Mouse (Mus musculus): Measurements from ENCODE around the gene Ubash3b. TPM values are rescaled to one million over a fixed set of nuclear protein-coding genes. Genes with fewer than 3 reads are reported as not detected.
A peak's percentile ranks its signal among the peaks of the same experiment; 100 is the strongest.

Ubash3b gene
- polyA plus RNA-seq, 1 experiment from 2014 or later = 8.5 TPM

- H3K9ac ChIP-seq = no peak overlapping the region
- no peaks in the 10 kb centered on the region for H3K36me3 ChIP-seq
- no peak overlapping the region for H3K4me2 ChIP-seq
- no peak overlapping the region for H3K4me3 ChIP-seq
- no peaks in the 10 kb centered on the region for H3K9me3 ChIP-seq
- no peak for ATAC-seq (ENCODE audit: extremely low read depth, insufficient number of reproducible peaks, low FRiP score, low TSS enrichment)
- no peaks in the 10 kb centered on the region for H3K27me3 ChIP-seq (replicated peaks)
- peaks cover 56% of the 10 kb centered on the region for H3K4me1 ChIP-seq
- 28% methylated on average over 2 of the region's 2 CpGs for WGBS
- H3K27ac ChIP-seq (replicated peaks) = no peak overlapping the region
Measured at GRCm38 (mm10) chr9:41149896-41150295, 11.6 kb downstream of the Ubash3b start.

DNA sequence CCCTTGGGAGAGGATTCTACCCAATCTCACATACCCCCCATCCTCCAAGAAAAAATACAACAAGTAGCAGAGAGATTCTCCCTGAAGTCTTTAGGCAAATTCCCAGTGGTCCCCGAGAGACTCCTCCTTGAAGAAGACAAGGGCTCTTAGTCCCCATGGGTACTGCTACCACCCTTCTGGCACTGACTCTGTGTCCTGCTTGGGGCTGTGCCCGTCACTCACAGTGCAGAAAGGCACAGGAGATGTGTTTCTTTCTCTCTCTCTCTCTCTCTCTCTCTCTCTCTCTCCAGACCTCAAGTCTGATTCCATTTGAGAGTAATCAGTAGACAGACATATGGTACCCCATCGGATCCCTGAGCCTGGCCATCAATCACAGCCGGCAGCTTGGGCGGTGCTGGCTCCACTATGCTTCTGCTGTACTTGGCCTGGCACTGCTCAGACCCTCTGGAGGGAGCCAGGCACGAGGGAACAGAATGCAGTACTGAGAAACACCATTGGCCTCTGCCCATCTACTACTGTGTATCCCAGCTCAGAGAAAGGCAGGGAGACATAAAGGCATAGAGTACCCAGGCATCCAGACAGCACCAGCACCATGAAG is 12.3 kb downstream of the Ubash3b start:
- WGBS = 71% methylated on average over 6 of the region's 6 CpGs
- ATAC-seq (ENCODE audit: extremely low read depth, insufficient number of reproducible peaks, low FRiP score, low TSS enrichment) = no peak
- peaks cover 55% of the 10 kb centered on the region for H3K4me1 ChIP-seq

DNA sequence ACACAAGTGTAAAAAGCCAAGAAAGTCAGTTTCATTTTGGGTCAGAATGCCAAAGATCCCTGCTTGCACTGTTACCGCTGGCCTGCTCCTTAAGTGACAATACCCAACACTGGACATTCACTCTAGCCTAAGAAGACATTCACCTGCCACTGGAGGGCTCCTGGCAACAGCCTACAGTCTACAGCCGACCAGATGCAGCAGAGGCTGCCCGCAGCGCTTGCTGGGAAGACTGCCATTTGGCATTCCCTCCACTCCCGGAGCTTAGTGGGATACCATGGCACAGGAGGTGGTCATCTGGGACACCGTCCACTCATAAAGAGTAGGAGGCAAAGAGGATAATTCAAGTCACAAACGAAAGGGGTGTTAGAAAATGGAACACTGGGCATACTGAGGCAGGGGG is 12.9 kb downstream of the Ubash3b start:
- WGBS = 82% methylated on average over 7 of the region's 7 CpGs
- Histone ChIP-seq H3K27me3 (replicated peaks) (no peaks in the 10 kb centered on the region), H3K36me3 (no peaks in the 10 kb centered on the region), H3K4me1 (peaks cover 49% of the 10 kb centered on the region), H3K4me3 (no peak overlapping the region), H3K9ac (no peak overlapping the region), H3K9me3 (no peaks in the 10 kb centered on the region), H3K27ac (replicated peaks) (no peak overlapping the region), H3K4me2 (no peak overlapping the region)
- no peak for ATAC-seq (ENCODE audit: extremely low read depth, insufficient number of reproducible peaks, low FRiP score, low TSS enrichment)

More for the DNA sequence above, 12.3 kb downstream of the Ubash3b start:
- no peak overlapping the region for H3K4me3 ChIP-seq
- no peaks in the 10 kb centered on the region for H3K27me3 ChIP-seq (replicated peaks)
- H3K9ac ChIP-seq = no peak overlapping the region
- no peak overlapping the region for H3K4me2 ChIP-seq
- no peaks in the 10 kb centered on the region for H3K36me3 ChIP-seq
- no peak overlapping the region for H3K27ac ChIP-seq (replicated peaks)
- H3K9me3 ChIP-seq = no peaks in the 10 kb centered on the region

- H3K4me3 ChIP-seq = no peak overlapping the region
- no peak overlapping the region for H3K9ac ChIP-seq
- WGBS = 57% methylated on average over 13 of the region's 13 CpGs
- H3K9me3 ChIP-seq = no peaks in the 10 kb centered on the region
- H3K4me1 ChIP-seq = peaks cover 36% of the 10 kb centered on the region
- no peaks in the 10 kb centered on the region for H3K27me3 ChIP-seq (replicated peaks)
- no peaks in the 10 kb centered on the region for H3K36me3 ChIP-seq
- no peak for ATAC-seq (ENCODE audit: extremely low read depth, insufficient number of reproducible peaks, low FRiP score, low TSS enrichment)
- H3K4me2 ChIP-seq = peak overlapping the region; percentile 26; the same call in 1 of the 2 replicates
- H3K27ac ChIP-seq (replicated peaks) = no peak overlapping the region
Measured at GRCm38 (mm10) chr9:41147203-41147842, 14.2 kb downstream of the Ubash3b start.

- H3K36me3 ChIP-seq = no peaks in the 10 kb centered on the region
- no peak overlapping the region for H3K27ac ChIP-seq (replicated peaks)
- H3K4me2 ChIP-seq = no peak overlapping the region
- no peak overlapping the region for H3K9ac ChIP-seq
- H3K4me1 ChIP-seq = peaks cover 22% of the 10 kb centered on the region
- H3K4me3 ChIP-seq = no peak overlapping the region
- 81% methylated on average over 15 of the region's 15 CpGs for WGBS
- H3K27me3 ChIP-seq (replicated peaks) = no peaks in the 10 kb centered on the region
- H3K9me3 ChIP-seq = no peaks in the 10 kb centered on the region
- ATAC-seq (ENCODE audit: extremely low read depth, insufficient number of reproducible peaks, low FRiP score, low TSS enrichment) = no peak
Measured at GRCm38 (mm10) chr9:41143825-41144224, 17.7 kb downstream of the Ubash3b start.

GRCm38 (mm10) chr9:41143115-41143514 is 18.4 kb downstream of the Ubash3b start:
- H3K4me1 ChIP-seq = peaks cover 29% of the 10 kb centered on the region
- H3K36me3 ChIP-seq = no peaks in the 10 kb centered on the region
- no peak overlapping the region for H3K27ac ChIP-seq (replicated peaks)
- no peaks in the 10 kb centered on the region for H3K27me3 ChIP-seq (replicated peaks)
- no peak overlapping the region for H3K4me2 ChIP-seq
- H3K4me3 ChIP-seq = no peak overlapping the region
- H3K9me3 ChIP-seq = no peaks in the 10 kb centered on the region
- WGBS = 60% methylated on average over 3 of the region's 3 CpGs
- H3K9ac ChIP-seq = no peak overlapping the region
- ATAC-seq (ENCODE audit: extremely low read depth, insufficient number of reproducible peaks, low FRiP score, low TSS enrichment) = no peak

- Histone ChIP-seq H3K9me3 (no peaks in the 10 kb centered on the region), H3K36me3 (no peaks in the 10 kb centered on the region), H3K9ac (no peak overlapping the region), H3K27ac (replicated peaks) (no peak overlapping the region), H3K4me2 (no peak overlapping the region), H3K4me3 (no peak overlapping the region), H3K4me1 (peaks cover 38% of the 10 kb centered on the region), H3K27me3 (replicated peaks) (no peaks in the 10 kb centered on the region)
- ATAC-seq (ENCODE audit: extremely low read depth, insufficient number of reproducible peaks, low FRiP score, low TSS enrichment) = no peak
- WGBS = 86% methylated on average over 2 of the region's 2 CpGs
Measured at GRCm38 (mm10) chr9:41141026-41141425, 20.5 kb downstream of the Ubash3b start.

DNA sequence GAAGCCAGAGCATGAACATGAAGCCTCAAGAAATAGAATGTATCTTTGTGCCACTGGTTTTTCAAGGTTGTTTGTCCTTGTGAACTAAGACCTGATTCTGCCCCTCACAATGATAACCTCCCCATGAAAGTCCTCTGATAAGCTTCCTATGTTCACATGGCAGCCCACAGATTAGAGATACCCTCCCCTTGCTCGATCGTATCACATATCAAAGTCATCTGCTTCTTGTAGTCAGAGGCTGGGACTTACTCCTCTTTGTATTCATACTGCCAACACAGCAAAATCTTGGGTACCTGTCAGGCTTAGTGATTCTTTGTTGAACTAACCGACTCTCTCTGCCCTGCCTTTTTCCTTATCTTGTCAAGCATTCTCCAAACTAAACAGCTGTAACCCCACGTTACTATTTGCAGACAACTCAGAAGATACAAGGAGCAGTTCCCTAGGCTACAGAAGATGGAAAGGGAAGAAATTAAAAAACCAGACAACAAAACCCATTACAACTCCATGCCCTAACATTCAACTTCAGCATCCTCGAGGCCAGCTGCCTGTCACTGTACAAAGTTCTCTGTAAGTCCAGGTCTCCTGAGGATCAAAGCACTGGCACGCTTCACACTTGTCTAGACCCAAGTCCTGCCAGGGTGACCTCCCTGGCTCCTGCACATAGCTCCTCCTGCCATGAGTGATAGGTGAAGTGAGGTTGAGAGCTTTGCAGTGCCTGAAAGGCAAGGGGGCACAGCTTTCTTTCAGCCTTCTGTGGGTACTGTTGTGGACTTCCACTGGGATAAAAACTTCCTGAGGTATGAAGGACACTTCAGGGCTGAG is 22.3 kb downstream of the Ubash3b start:
- Histone ChIP-seq H3K36me3 (no peaks in the 10 kb centered on the region), H3K9ac (no peak overlapping the region; the same call in 1 of the 2 replicates), H3K4me1 (peaks cover 38% of the 10 kb centered on the region), H3K27ac (replicated peaks) (0 out of 2 replicates have a peak overlapping the region, but pooled peaks have one; percentile 2), H3K9me3 (no peaks in the 10 kb centered on the region), H3K4me2 (no peak overlapping the region), H3K4me3 (no peak overlapping the region), H3K27me3 (replicated peaks) (no peaks in the 10 kb centered on the region)
- ATAC-seq (ENCODE audit: extremely low read depth, insufficient number of reproducible peaks, low FRiP score, low TSS enrichment) = no peak
- WGBS = 14% methylated on average over 6 of the region's 6 CpGs

- H3K27me3 ChIP-seq (replicated peaks) = no peaks in the 10 kb centered on the region
- H3K9ac ChIP-seq = no peak overlapping the region
- peaks cover 39% of the 10 kb centered on the region for H3K4me1 ChIP-seq
- no peak overlapping the region for H3K4me2 ChIP-seq
- ATAC-seq (ENCODE audit: extremely low read depth, insufficient number of reproducible peaks, low FRiP score, low TSS enrichment) = no peak
- 54% methylated on average over 7 of the region's 7 CpGs for whole genome bisulfite sequencing
- H3K36me3 ChIP-seq = no peaks in the 10 kb centered on the region
- H3K27ac ChIP-seq (replicated peaks) = no peak overlapping the region
- no peak overlapping the region for H3K4me3 ChIP-seq
- no peaks in the 10 kb centered on the region for H3K9me3 ChIP-seq
Measured at GRCm38 (mm10) chr9:41136691-41137467, 24.6 kb downstream of the Ubash3b start.

DNA sequence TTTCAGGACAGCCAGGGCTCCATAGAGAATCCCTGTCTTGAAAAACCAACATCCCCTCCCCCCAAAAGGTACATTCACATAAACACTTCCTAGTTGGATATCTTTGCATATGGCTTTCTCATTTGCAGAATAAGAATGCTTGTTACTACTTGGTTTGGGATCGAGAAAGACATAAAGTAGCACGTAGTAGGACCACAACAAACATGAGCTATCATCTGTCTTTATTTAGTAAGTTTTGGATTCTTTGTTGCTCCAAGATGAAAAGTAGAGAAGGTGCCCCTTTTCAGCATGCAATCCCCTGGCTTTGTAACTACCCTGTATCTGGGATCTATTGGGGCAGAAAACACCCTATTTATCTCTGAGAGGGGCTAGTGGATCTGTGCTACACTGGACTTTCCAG is 25.2 kb downstream of the Ubash3b start:
- H3K4me2 ChIP-seq = no peak overlapping the region
- H3K4me1 ChIP-seq = peaks cover 42% of the 10 kb centered on the region
- no peak overlapping the region for H3K27ac ChIP-seq (replicated peaks)
- H3K27me3 ChIP-seq (replicated peaks) = no peaks in the 10 kb centered on the region
- H3K4me3 ChIP-seq = no peak overlapping the region
- H3K36me3 ChIP-seq = no peaks in the 10 kb centered on the region
- no peaks in the 10 kb centered on the region for H3K9me3 ChIP-seq
- no peak for ATAC-seq (ENCODE audit: extremely low read depth, insufficient number of reproducible peaks, low FRiP score, low TSS enrichment)
- no peak overlapping the region for H3K9ac ChIP-seq
- WGBS = 87% methylated on average over 2 of the region's 2 CpGs

DNA sequence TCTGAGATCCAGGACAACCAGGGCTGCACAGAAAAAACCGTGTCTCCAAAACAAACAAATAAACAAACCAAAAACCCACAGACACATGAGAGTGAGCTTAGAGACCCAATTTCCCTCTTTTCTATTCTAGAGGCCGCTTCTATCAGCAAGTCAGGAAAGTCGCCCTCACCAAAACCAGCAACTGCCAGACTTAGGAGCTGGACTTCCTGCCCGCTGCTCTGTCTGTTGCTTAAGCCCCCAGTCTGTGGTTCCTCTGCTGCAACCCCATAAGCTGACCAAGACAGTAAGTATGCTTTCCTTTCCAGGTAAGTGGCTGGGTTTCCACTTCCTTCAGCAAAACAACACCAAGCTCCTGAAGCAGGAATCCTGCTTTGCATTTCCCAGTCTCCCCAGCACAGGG is 26.6 kb downstream of the Ubash3b start:
- Histone ChIP-seq H3K36me3 (no peaks in the 10 kb centered on the region), H3K9me3 (no peaks in the 10 kb centered on the region), H3K27me3 (replicated peaks) (no peaks in the 10 kb centered on the region), H3K27ac (replicated peaks) (no peak overlapping the region), H3K4me2 (no peak overlapping the region), H3K4me3 (no peak overlapping the region), H3K9ac (no peak overlapping the region), H3K4me1 (peaks cover 46% of the 10 kb centered on the region)
- no peak for ATAC-seq (ENCODE audit: extremely low read depth, insufficient number of reproducible peaks, low FRiP score, low TSS enrichment)
- 65% methylated on average over 4 of the region's 4 CpGs for WGBS
